Mouse (Mus musculus): Measurements from ENCODE around the gene Tex46. TPM values are rescaled to one million over a fixed set of nuclear protein-coding genes. Genes with fewer than 3 reads are reported as not detected.

Tex46 gene
- not detected in 2 replicates for total RNA-seq (2012; rRNA removed)

DNA sequence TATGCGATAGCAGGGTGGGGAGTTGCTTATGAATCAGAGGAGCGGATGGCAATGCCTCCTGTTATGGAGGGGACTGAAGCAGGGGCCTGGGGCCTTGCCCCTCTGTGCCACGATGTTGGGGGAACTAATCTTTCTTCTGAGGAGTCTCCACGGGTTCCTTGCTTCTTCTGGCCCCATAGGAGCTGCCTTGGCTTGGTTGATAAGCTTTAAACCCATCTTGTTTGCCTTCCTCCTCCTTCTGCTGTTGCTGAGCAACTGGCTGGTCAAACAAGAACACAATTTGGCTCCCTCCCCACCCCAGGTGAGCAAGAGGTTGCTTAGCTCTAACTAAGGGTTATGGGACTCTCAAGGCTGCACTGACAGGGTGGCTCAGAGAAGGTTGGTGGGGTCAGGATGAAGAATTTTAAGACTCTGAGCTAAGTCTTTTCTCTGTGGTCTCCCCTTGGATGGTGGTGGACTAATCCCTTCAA is at the start of gene Tex46:
Gene Tex46, plus strand, starts transcription at position 51 of the 470 bp plus-strand sequence.
- no peak within 1 kb of the TSS for H3K9ac ChIP-seq (ENCODE audit: insufficient read depth, low read depth, low read length, poor library complexity, severe bottlenecking)
- H3K36me3 ChIP-seq (ENCODE audit: control insufficient read depth, insufficient read depth, low read length, poor library complexity, severe bottlenecking): no peaks in the 10 kb centered on the region
- peaks cover 2 to 6% of the 10 kb centered on the region in 2 experiments; a peak in 3 of 4 replicates for H3K4me1 ChIP-seq (ENCODE audit: control insufficient read depth in 2 of 2, insufficient read depth in 2 of 2, low read length in 2 of 2, poor library complexity in 1 of 2)
- DNase-seq (ENCODE audit: low read depth, low spot score): no peak
- no peak within 1 kb of the TSS for H3K27ac ChIP-seq (ENCODE audit: insufficient read depth, low read depth, low read length, poor library complexity, severe bottlenecking)
- in situ Hi-C loops (cut with MboI; ENCODE audit: low sequenced_read_pairs in 2 of 2, unreplicated experiment in 2 of 2): loop anchor here in 1 of 2 experiments (10.0 to 25.0 kb wide), 2 partner anchors 156 to 248 kb away; no protein-coding TSS in a partner anchor
- TF ChIP-seq MAFK (IDR thresholded peaks at IDR 0.05; ENCODE audit: insufficient read depth, low read depth, low read length) (no peak), ZC3H11A (IDR thresholded peaks at IDR 0.05; ENCODE audit: borderline replicate concordance, low read depth, low read length) (no peak), ZNF384 (IDR thresholded peaks at IDR 0.05; ENCODE audit: low read depth, low read length) (no peak), CHD2 (IDR thresholded peaks at IDR 0.05; ENCODE audit: low read depth, low read length) (no peak), HCFC1 (IDR thresholded peaks at IDR 0.05; ENCODE audit: borderline replicate concordance, insufficient read depth, low read length) (no peak)
- H3K9me3 ChIP-seq (ENCODE audit: control insufficient read depth, insufficient read depth, low read depth, low read length): no peaks in the 10 kb centered on the region
- H3K4me3 ChIP-seq (ENCODE audit: insufficient read depth in 1 of 2, low read depth in 1 of 2, low read length in 2 of 2, poor library complexity in 1 of 2, severe bottlenecking in 1 of 2): no peak within 1 kb of the TSS

DNA sequence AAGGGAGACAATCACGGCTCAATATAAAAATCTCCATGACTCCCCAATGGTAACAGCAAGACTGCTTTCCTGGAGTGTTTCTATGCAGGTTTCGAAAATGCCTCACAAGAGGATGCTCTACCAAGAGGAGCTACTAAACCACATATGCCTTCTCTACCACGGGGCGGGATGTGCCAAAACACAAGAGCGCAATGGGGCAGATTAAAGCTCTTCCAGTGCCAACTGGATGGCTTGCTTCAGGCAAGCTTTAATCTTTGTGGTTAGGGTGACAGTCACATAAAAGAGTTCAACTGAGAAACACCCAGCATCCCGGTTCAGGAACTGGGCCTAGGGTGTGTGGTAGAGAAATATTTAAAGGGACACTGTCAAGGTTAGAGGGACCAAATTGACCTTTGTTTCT is 47.5 kb upstream of the Tex46 start:
- Histone ChIP-seq H3K9ac (ENCODE audit: insufficient read depth, low read depth, low read length, poor library complexity, severe bottlenecking) (no peak overlapping the region), H3K4me3 (ENCODE audit: insufficient read depth in 1 of 2, low read depth in 1 of 2, low read length in 2 of 2, poor library complexity in 1 of 2, severe bottlenecking in 1 of 2) (no peak overlapping the region), H3K36me3 (ENCODE audit: control insufficient read depth, insufficient read depth, low read length, poor library complexity, severe bottlenecking) (peaks cover 25% of the 10 kb centered on the region), H3K4me1 (ENCODE audit: control insufficient read depth in 2 of 2, insufficient read depth in 2 of 2, low read length in 2 of 2, poor library complexity in 1 of 2) (peaks cover 2 to 6% of the 10 kb centered on the region in 2 experiments; a peak in 3 of 4 replicates), H3K9me3 (ENCODE audit: control insufficient read depth, insufficient read depth, low read depth, low read length) (no peaks in the 10 kb centered on the region), H3K27ac (ENCODE audit: insufficient read depth, low read depth, low read length, poor library complexity, severe bottlenecking) (no peak overlapping the region)
- no peak for DNase-seq (ENCODE audit: low read depth, low spot score)
- no peak for TF ChIP-seq ZNF384 (IDR thresholded peaks at IDR 0.05; ENCODE audit: low read depth, low read length)
- TF ChIP-seq CHD2 (IDR thresholded peaks at IDR 0.05; ENCODE audit: low read depth, low read length): no peak
- TF ChIP-seq MAFK (IDR thresholded peaks at IDR 0.05; ENCODE audit: insufficient read depth, low read depth, low read length): no peak
- TF ChIP-seq ZC3H11A (IDR thresholded peaks at IDR 0.05; ENCODE audit: borderline replicate concordance, low read depth, low read length): no peak
- TF ChIP-seq HCFC1 (IDR thresholded peaks at IDR 0.05; ENCODE audit: borderline replicate concordance, insufficient read depth, low read length): no peak
- in situ Hi-C loops (cut with MboI; ENCODE audit: low sequenced_read_pairs in 2 of 2, unreplicated experiment in 2 of 2): no loop called here

DNA sequence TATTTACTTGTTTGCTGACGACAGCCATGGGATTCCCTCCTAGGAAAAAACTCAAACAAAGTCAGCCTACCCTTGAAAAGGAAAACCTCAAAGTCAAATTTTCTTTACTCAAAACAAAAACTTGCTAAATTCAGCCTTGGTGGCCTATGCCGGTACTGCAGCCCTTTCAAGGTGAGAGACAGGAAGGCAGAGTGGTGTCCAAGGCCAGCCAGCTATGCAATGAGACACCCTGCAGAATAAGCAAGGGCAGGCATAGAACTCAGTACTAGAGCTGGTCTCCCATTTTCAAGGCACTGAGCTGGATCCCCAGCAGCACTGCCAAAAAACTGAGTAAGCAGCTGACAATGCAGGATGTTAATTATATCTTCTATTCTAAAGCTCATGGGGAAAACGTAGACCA is 41.6 kb upstream of the Tex46 start:
- peak; percentile 19 for DNase-seq (ENCODE audit: low read depth, low spot score)
- in situ Hi-C loops (cut with MboI; ENCODE audit: low sequenced_read_pairs in 2 of 2, unreplicated experiment in 2 of 2): no loop called here
- H3K4me3 ChIP-seq (ENCODE audit: insufficient read depth in 1 of 2, low read depth in 1 of 2, low read length in 2 of 2, poor library complexity in 1 of 2, severe bottlenecking in 1 of 2): no peak overlapping the region
- H3K9me3 ChIP-seq (ENCODE audit: control insufficient read depth, insufficient read depth, low read depth, low read length): no peaks in the 10 kb centered on the region
- H3K36me3 ChIP-seq (ENCODE audit: control insufficient read depth, insufficient read depth, low read length, poor library complexity, severe bottlenecking): peaks cover 22% of the 10 kb centered on the region
- H3K27ac ChIP-seq (ENCODE audit: insufficient read depth, low read depth, low read length, poor library complexity, severe bottlenecking): no peak overlapping the region
- H3K9ac ChIP-seq (ENCODE audit: insufficient read depth, low read depth, low read length, poor library complexity, severe bottlenecking): no peak overlapping the region
- no peak for TF ChIP-seq CHD2 (IDR thresholded peaks at IDR 0.05; ENCODE audit: low read depth, low read length)
- TF ChIP-seq ZNF384 (IDR thresholded peaks at IDR 0.05; ENCODE audit: low read depth, low read length): no peak
- no peak for TF ChIP-seq MAFK (IDR thresholded peaks at IDR 0.05; ENCODE audit: insufficient read depth, low read depth, low read length)
- TF ChIP-seq HCFC1 (IDR thresholded peaks at IDR 0.05; ENCODE audit: borderline replicate concordance, insufficient read depth, low read length): no peak
- TF ChIP-seq ZC3H11A (IDR thresholded peaks at IDR 0.05; ENCODE audit: borderline replicate concordance, low read depth, low read length): no peak
- H3K4me1 ChIP-seq (ENCODE audit: control insufficient read depth in 2 of 2, insufficient read depth in 2 of 2, low read length in 2 of 2, poor library complexity in 1 of 2): peaks cover 2 to 6% of the 10 kb centered on the region in 2 experiments; a peak in 3 of 4 replicates

DNA sequence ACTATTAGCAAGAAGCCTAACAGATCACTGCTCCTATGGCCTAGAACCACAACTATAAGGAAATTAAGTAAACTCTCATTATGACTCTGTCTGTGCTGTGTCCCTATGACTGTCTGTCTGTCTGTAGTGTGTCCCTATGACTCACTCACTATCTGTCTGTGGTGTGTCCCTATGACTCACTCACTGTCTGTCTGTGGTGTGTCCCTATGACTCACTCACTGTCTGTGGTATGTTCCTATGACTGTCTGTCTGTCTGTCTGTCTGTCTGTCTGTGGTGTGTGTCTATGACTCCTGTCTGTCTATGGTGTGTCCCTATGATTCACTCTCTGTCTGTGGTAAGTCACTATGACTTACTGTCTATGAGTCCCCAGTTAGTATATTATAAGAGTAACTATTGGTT is 40.2 kb upstream of the Tex46 start:
- in situ Hi-C loops (cut with MboI; ENCODE audit: low sequenced_read_pairs in 2 of 2, unreplicated experiment in 2 of 2): no loop called here
- no peaks in the 10 kb centered on the region for H3K9me3 ChIP-seq (ENCODE audit: control insufficient read depth, insufficient read depth, low read depth, low read length)
- TF ChIP-seq MAFK (IDR thresholded peaks at IDR 0.05; ENCODE audit: insufficient read depth, low read depth, low read length) (no peak), ZC3H11A (IDR thresholded peaks at IDR 0.05; ENCODE audit: borderline replicate concordance, low read depth, low read length) (no peak)

DNA sequence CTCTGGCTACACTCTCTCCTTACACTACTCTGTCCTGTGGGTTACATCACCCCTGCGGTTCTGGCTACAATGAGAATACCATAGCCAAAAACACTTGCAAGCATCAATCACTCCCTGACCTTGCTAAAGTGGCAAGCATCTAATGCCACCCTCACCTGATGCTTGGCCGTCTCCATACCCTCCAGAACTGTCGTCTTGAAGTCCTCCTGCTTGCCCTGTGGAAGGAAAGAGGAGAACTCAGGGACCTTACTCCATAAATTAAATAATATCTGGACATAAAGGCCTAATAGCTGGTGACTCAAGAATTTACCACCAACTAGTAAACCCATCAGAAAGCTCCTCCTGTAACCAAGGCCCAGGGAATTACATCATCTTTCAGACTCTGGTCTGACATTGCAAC is 28.4 kb upstream of the Tex46 start:
- H3K9ac ChIP-seq (ENCODE audit: insufficient read depth, low read depth, low read length, poor library complexity, severe bottlenecking): no peak overlapping the region
- no peaks in the 10 kb centered on the region for H3K9me3 ChIP-seq (ENCODE audit: control insufficient read depth, insufficient read depth, low read depth, low read length)
- TF ChIP-seq ZNF384 (IDR thresholded peaks at IDR 0.05; ENCODE audit: low read depth, low read length): no peak
- no peak for TF ChIP-seq CHD2 (IDR thresholded peaks at IDR 0.05; ENCODE audit: low read depth, low read length)
- no peak for TF ChIP-seq ZC3H11A (IDR thresholded peaks at IDR 0.05; ENCODE audit: borderline replicate concordance, low read depth, low read length)
- TF ChIP-seq HCFC1 (IDR thresholded peaks at IDR 0.05; ENCODE audit: borderline replicate concordance, insufficient read depth, low read length): no peak
- TF ChIP-seq MAFK (IDR thresholded peaks at IDR 0.05; ENCODE audit: insufficient read depth, low read depth, low read length): no peak
- peaks cover 2% of the 10 kb centered on the region; the same call in 1 of the 2 replicates for H3K36me3 ChIP-seq (ENCODE audit: control insufficient read depth, insufficient read depth, low read length, poor library complexity, severe bottlenecking)
- peaks cover 4 to 8% of the 10 kb centered on the region in 2 experiments; a peak in 2 of 4 replicates for H3K4me1 ChIP-seq (ENCODE audit: control insufficient read depth in 2 of 2, insufficient read depth in 2 of 2, low read length in 2 of 2, poor library complexity in 1 of 2)
- H3K27ac ChIP-seq (ENCODE audit: insufficient read depth, low read depth, low read length, poor library complexity, severe bottlenecking): no peak overlapping the region
- no peak overlapping the region for H3K4me3 ChIP-seq (ENCODE audit: insufficient read depth in 1 of 2, low read depth in 1 of 2, low read length in 2 of 2, poor library complexity in 1 of 2, severe bottlenecking in 1 of 2)
- in situ Hi-C loops (cut with MboI; ENCODE audit: low sequenced_read_pairs in 2 of 2, unreplicated experiment in 2 of 2): no loop called here
- no peak for DNase-seq (ENCODE audit: low read depth, low spot score)

More for the DNA sequence above, 40.2 kb upstream of the Tex46 start:
- DNase-seq (ENCODE audit: low read depth, low spot score): no peak
- H3K4me1 ChIP-seq (ENCODE audit: control insufficient read depth in 2 of 2, insufficient read depth in 2 of 2, low read length in 2 of 2, poor library complexity in 1 of 2): peaks cover 0 to 6% of the 10 kb centered on the region in 2 experiments; a peak in 3 of 4 replicates
- H3K4me3 ChIP-seq (ENCODE audit: insufficient read depth in 1 of 2, low read depth in 1 of 2, low read length in 2 of 2, poor library complexity in 1 of 2, severe bottlenecking in 1 of 2): no peak overlapping the region
- H3K27ac ChIP-seq (ENCODE audit: insufficient read depth, low read depth, low read length, poor library complexity, severe bottlenecking): no peak overlapping the region
- H3K36me3 ChIP-seq (ENCODE audit: control insufficient read depth, insufficient read depth, low read length, poor library complexity, severe bottlenecking): peaks cover 21% of the 10 kb centered on the region
- no peak overlapping the region for H3K9ac ChIP-seq (ENCODE audit: insufficient read depth, low read depth, low read length, poor library complexity, severe bottlenecking)

Data from ES-E14 (cell line).